Mouse (Mus musculus): ENCODE data around the gene Rdh5.

Rdh5 gene

DNA sequence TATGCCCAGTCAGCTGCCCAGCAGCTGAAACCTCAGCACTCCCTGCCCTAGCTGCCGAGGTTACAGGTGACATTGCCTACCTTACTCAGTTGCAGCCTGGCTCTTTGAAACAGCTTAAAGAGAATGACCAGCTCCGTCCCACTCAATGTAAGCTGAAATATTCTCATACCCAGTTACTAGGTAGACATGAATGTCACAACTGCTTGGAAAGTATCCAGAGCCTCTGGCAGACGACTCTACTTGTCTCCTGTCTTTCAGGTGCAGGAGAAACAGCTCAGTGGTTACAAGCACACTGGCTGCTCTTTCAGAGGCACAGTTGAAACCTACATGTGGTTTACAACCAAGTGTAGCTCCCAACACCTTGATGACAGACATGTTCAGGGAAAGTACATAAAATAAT is 52.3 kb downstream of the Rdh5 start:
- no peak for DNase-seq (ENCODE audit: low read depth in 2 of 2, low spot score in 2 of 2)

DNA sequence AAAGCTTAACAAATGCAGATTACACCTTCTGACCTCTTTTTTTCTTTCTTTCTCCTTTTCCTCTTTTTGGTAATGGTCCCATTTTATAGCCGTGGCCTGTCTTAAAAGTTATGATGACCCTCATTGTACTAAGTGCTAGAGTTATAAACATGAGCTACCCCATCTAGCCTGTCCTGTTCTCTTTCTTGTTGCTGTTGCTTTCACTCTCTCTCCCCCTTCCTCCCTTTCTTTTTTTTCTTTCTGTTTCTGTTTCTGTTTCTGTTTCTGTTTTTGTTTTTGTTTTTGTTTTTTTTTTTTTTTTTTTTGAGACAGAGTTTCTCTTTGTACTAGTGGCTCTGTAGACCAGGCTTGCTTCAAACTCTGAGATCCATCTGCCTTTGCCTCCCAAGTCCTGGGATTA is 56.2 kb downstream of the Rdh5 start:
- DNase-seq (ENCODE audit: low read depth in 2 of 2, low spot score in 2 of 2) = no peak

DNA sequence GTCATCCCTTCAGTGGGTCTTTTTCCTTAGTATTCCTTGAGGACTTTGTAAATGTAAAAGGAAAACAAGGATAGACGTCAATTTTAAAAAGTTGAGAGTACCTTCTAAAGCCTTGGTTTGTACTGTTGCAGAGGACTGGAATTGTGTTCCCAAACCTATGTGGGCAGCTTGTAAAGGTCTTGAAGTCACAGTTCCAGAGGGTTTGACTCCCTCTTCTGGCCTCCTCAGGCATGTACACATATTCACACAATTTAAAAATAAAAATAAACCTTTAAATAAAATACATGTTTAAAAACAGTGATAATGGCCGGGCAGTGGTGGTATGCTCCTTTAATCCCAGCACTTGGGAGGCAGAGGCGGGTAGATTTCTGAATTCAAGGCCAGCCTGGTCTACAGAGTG is 56.6 kb downstream of the Rdh5 start:
- no peak for DNase-seq (ENCODE audit: low read depth in 2 of 2, low spot score in 2 of 2)

All from CD8-positive naive resting alpha-beta T cell, adult 2 months (primary cell).